Mouse (Mus musculus) midbrain, postnatal 0 days (tissue): ENCODE data around the gene Lrit2. TPM values are rescaled to one million over a fixed set of nuclear protein-coding genes. Genes with fewer than 3 reads are reported as not detected.
A peak's percentile ranks its signal among the peaks of the same experiment; 100 is the strongest.

Experiments used
- ATAC-seq: fragments of 200-750 bp; cut with Nextera tagmentation; 2 replicates; pipeline ENCODE4 v1.8.0; 2017; ENCODE audit warnings: moderate number of reproducible peaks, mild to moderate bottlenecking, moderate TSS enrichment, moderate library complexity; ENCODE audit not compliant: low FRiP score
- DNase-seq: peaks from one replicate; pipeline ENCODE4 v3.0.0-alpha.2; 2015; ENCODE audit warnings: low spot score
- H3K27ac ChIP-seq: fragments of 300-500 bp; sonication (generic); 2 replicates; pipeline ENCODE4 v1.5.1; 2014; ENCODE audit warnings: low read depth, mild to moderate bottlenecking, low read length, mixed read lengths
- H3K27me3 ChIP-seq: fragments of 300-500 bp; sonication (generic); 2 replicates; pipeline ENCODE4 v1.6.1; 2014; ENCODE audit warnings: low read length, control low read depth, mixed read lengths; ENCODE audit not compliant: insufficient read depth
- H3K36me3 ChIP-seq: fragments of 300-500 bp; sonication (generic); 2 replicates; pipeline ENCODE4 v1.6.1; 2014; ENCODE audit warnings: low read length, control low read depth, mixed read lengths; ENCODE audit not compliant: insufficient read depth
- H3K4me1 ChIP-seq: fragments of 300-500 bp; sonication (generic); 2 replicates; pipeline ENCODE4 v1.6.1; 2014; ENCODE audit warnings: mild to moderate bottlenecking, control low read depth, antibody characterized with exemption, low read length, mixed read lengths; ENCODE audit not compliant: insufficient read depth
- H3K4me2 ChIP-seq: fragments of 300-500 bp; sonication (generic); 2 replicates; pipeline ENCODE4 v1.6.1; 2014; ENCODE audit warnings: low read depth, mild to moderate bottlenecking, low read length, mixed read lengths; ENCODE audit not compliant: poor library complexity, severe bottlenecking
- H3K4me3 ChIP-seq: fragments of 300-500 bp; sonication (generic); 2 replicates; pipeline ENCODE4 v1.5.1; 2014; ENCODE audit warnings: low read depth, mild to moderate bottlenecking, low read length, moderate library complexity
- H3K9ac ChIP-seq: fragments of 300-500 bp; sonication (generic); replicated peaks from 2 replicates; pipeline ENCODE4 v1.6.1; 2014; ENCODE audit warnings: mild to moderate bottlenecking, low read length, moderate library complexity, mixed read lengths; ENCODE audit not compliant: poor library complexity, severe bottlenecking
- H3K9me3 ChIP-seq: fragments of 300-500 bp; sonication (generic); 2 replicates; pipeline ENCODE4 v1.6.1; 2016; ENCODE audit warnings: low read length, control low read depth
- CTCF ChIP-seq: IDR thresholded peaks from 2 replicates; pipeline ENCODE4 v1.5.1; 2016; ENCODE audit warnings: antibody characterized with exemption, mild to moderate bottlenecking
- WGBS: fragments of 180-500 bp; shearing (Covaris S2); extraction: QIAGEN DNeasy Blood & Tissue Kit; methylation state at CpG from one replicate; pipeline ENCODE4 v1.1.7; 2014; 5-methylcytosine and 5-hydroxymethylcytosine counted together
- polyA plus RNA-seq: library from polyadenylated mRNA; unstranded; fragments of >200 nt; fragmentation: Nextera tagmentation; extraction: Ambion mirVana; gene quantifications from 2 replicates; pipeline ENCODE4 v1.2.1, GENCODE M21; 2015
- total RNA-seq: library from RNA; depleted of rRNA; stranded (reverse); fragments of >200 nt; gene quantifications from 2 replicates; pipeline ENCODE4 v1.2.3, GENCODE M21; 2014

The Lrit2 gene
- total and polyA plus RNA-seq, 2 experiments from 2014 or later: 0.06 to 0.16 TPM

GRCm38 (mm10) chr14:37083755-37084154 lies 16.0 kb downstream of the Lrit2 start:
- DNase-seq (no peak), ATAC-seq (no peak)
- Histone ChIP-seq H3K4me2 (no peak overlapping the region), H3K27me3 (no peaks in the 10 kb centered on the region), H3K9ac (no peak overlapping the region), H3K27ac (no peak overlapping the region), H3K9me3 (no peaks in the 10 kb centered on the region), H3K36me3 (no peaks in the 10 kb centered on the region), H3K4me1 (no peaks in the 10 kb centered on the region), H3K4me3 (no peak overlapping the region)
- TF ChIP-seq CTCF: no peak
- WGBS: 39% methylated on average over 4 of the region's 4 CpGs

- Histone ChIP-seq H3K9me3 (no peaks in the 10 kb centered on the region), H3K36me3 (no peaks in the 10 kb centered on the region), H3K4me2 (no peak overlapping the region), H3K27me3 (peaks cover 5% of the 10 kb centered on the region; the same call in 1 of the 2 replicates), H3K27ac (no peak overlapping the region), H3K9ac (no peak overlapping the region), H3K4me1 (no peaks in the 10 kb centered on the region; the same call in 1 of the 2 replicates), H3K4me3 (no peak overlapping the region)
- DNase-seq (peak; percentile 40), ATAC-seq (no peak)
- 64% methylated on average over 6 of the region's 6 CpGs for WGBS
- TF ChIP-seq CTCF: no peak
Measured at GRCm38 (mm10) chr14:37094436-37094835, 26.7 kb downstream of the Lrit2 start.

- Histone ChIP-seq H3K9me3 (no peaks in the 10 kb centered on the region), H3K4me1 (no peaks in the 10 kb centered on the region; the same call in 1 of the 2 replicates), H3K27me3 (peaks cover 5% of the 10 kb centered on the region; the same call in 1 of the 2 replicates), H3K4me3 (no peak overlapping the region), H3K9ac (no peak overlapping the region), H3K27ac (no peak overlapping the region), H3K4me2 (no peak overlapping the region), H3K36me3 (no peaks in the 10 kb centered on the region)
- no peak for TF ChIP-seq CTCF
- WGBS: 88% methylated on average over 4 of the region's 4 CpGs
- DNase-seq (no peak), ATAC-seq (no peak)
Measured at GRCm38 (mm10) chr14:37095556-37095955, 27.8 kb downstream of the Lrit2 start.

GRCm38 (mm10) chr14:37097956-37098530 lies 30.3 kb downstream of the Lrit2 start, which contains the start of gene Cdhr1:
Gene Cdhr1, minus strand, starts transcription at chr14:37098347.
- Histone ChIP-seq H3K27me3 (peaks cover 5% of the 10 kb centered on the region; the same call in 1 of the 2 replicates), H3K9me3 (no peaks in the 10 kb centered on the region), H3K27ac (no peak within 1 kb of the TSS), H3K4me1 (no peaks in the 10 kb centered on the region; the same call in 1 of the 2 replicates), H3K4me3 (peak within 1 kb of the TSS; percentile 52), H3K9ac (peak within 1 kb of the TSS; percentile 73), H3K36me3 (no peaks in the 10 kb centered on the region), H3K4me2 (peak within 1 kb of the TSS; percentile 92)
- DNase-seq (peak; percentile 50), ATAC-seq (peak; percentile 59)
- WGBS: 2% methylated on average over 30 of the region's 30 CpGs
- no peak for TF ChIP-seq CTCF

GRCm38 (mm10) chr14:37101531-37101930 lies 33.8 kb downstream of the Lrit2 start:
- Histone ChIP-seq H3K36me3 (no peaks in the 10 kb centered on the region), H3K4me2 (no peak overlapping the region), H3K4me3 (no peak overlapping the region), H3K9ac (no peak overlapping the region), H3K4me1 (no peaks in the 10 kb centered on the region; the same call in 1 of the 2 replicates), H3K27me3 (peaks cover 5% of the 10 kb centered on the region; the same call in 1 of the 2 replicates), H3K9me3 (no peaks in the 10 kb centered on the region), H3K27ac (no peak overlapping the region)
- DNase-seq (no peak), ATAC-seq (no peak)
- 81% methylated on average over 5 of the region's 5 CpGs for WGBS
- no peak for TF ChIP-seq CTCF

GRCm38 (mm10) chr14:37102484-37102883 lies 34.8 kb downstream of the Lrit2 start:
- WGBS: 83% methylated on average over 3 of the region's 3 CpGs
- no peak overlapping the region for H3K9ac ChIP-seq

More at GRCm38 (mm10) chr14:37102484-37102883, 34.8 kb downstream of the Lrit2 start:
- Histone ChIP-seq H3K27me3 (no peaks in the 10 kb centered on the region), H3K4me2 (no peak overlapping the region), H3K27ac (no peak overlapping the region), H3K9me3 (no peaks in the 10 kb centered on the region), H3K4me3 (no peak overlapping the region), H3K4me1 (no peaks in the 10 kb centered on the region; the same call in 1 of the 2 replicates), H3K36me3 (no peaks in the 10 kb centered on the region)
- no peak for ATAC-seq
- TF ChIP-seq CTCF: no peak
- no peak for DNase-seq
